ENCODE assay signal across 1 mouse cellular context in genomic region chr13:38632556-38632955, GRCm38 (mm10).
TF ChIP-seq lines count a peak whose summit lies in the region.

No protein-coding gene starts in this region.

TF ChIP-seq in MEL, 35 proteins besides CTCF, POLR2A, EP300 and RAD21 (continued from another document):
- TF ChIP-seq JUND (IDR thresholded peaks at IDR 0.05; ENCODE audit: low read depth, low read length) (peak; percentile 85; the same call in 1 of the 2 replicates), NELFE (IDR thresholded peaks at IDR 0.05; ENCODE audit: low read depth, low read length) (peak; percentile 41; the same call in 1 of the 2 replicates), GATA1 (IDR thresholded peaks at IDR 0.05; ENCODE audit: low read depth, low read length) (peak; percentile 99), MXI1 (IDR thresholded peaks at IDR 0.05; ENCODE audit: low read depth, low read length) (peak; percentile 82), MAX (IDR thresholded peaks at IDR 0.05; ENCODE audit: low read length) (peak; percentile 93), GABPA (IDR thresholded peaks at IDR 0.05; ENCODE audit: low read depth, low read length) (no peak), MYC (IDR thresholded peaks at IDR 0.05; ENCODE audit: low read depth, low read length) (peak; percentile 87; the same call in 1 of the 2 replicates), CHD1 (IDR thresholded peaks at IDR 0.05; ENCODE audit: low read depth, low read length) (no peak), TAL1 (IDR thresholded peaks at IDR 0.05; ENCODE audit: low read length) (peak; percentile 94), RCOR1 (IDR thresholded peaks at IDR 0.05; ENCODE audit: low read depth, low read length) (peak; percentile 93), USF1 (IDR thresholded peaks at IDR 0.05; ENCODE audit: low read depth, low read length) (peak; percentile 94), NRF1 (IDR thresholded peaks at IDR 0.05; ENCODE audit: insufficient read depth, low read depth, low read length, poor library complexity, severe bottlenecking) (no peak), ELF1 (IDR thresholded peaks at IDR 0.05; ENCODE audit: low read depth, low read length) (no peak), HCFC1 (IDR thresholded peaks at IDR 0.05; ENCODE audit: low read depth, low read length) (peak; percentile 52; the same call in 1 of the 2 replicates), CHD2 (IDR thresholded peaks at IDR 0.05; ENCODE audit: low read length) (peak; percentile 49; the same call in 1 of the 2 replicates), SIN3A (IDR thresholded peaks at IDR 0.05; ENCODE audit: low read length) (peak; percentile 99), TCF12 (IDR thresholded peaks at IDR 0.05; ENCODE audit: low read depth, low read length) (peak; percentile 100), TBP (IDR thresholded peaks at IDR 0.05; ENCODE audit: low read depth, low read length) (peak; percentile 50), ZMIZ1 (IDR thresholded peaks at IDR 0.05; ENCODE audit: low read depth, low read length) (peak; percentile 52; the same call in 1 of the 2 replicates), BHLHE40 (IDR thresholded peaks at IDR 0.05; ENCODE audit: borderline replicate concordance, low read depth, low read length) (peak; percentile 99), MAFK (IDR thresholded peaks at IDR 0.05; ENCODE audit: borderline replicate concordance, low read depth, low read length) (peak; percentile 84)
TF ChIP-seq in MEL: peak in this region for 21.
